Mouse (Mus musculus) kidney, adult 18-20 months (tissue): ENCODE data around the gene Trak1.
"Not testable (repeated sequence)": the region's sequence is repeated elsewhere in the genome, so short reads cannot be mapped to it uniquely, and the experiment has no call there.

Experiments used
- DNase-seq: peaks from one replicate; pipeline ENCODE4 v3.0.0; 2021

Gene Trak1

GRCm38 (mm10) chr9:121320433-121320832, 23.1 kb downstream of the Trak1 start:
- DNase-seq, result no peak

- no peak for DNase-seq
These were observed 23.8 kb downstream of the Trak1 start for GRCm38 (mm10) chr9:121321118-121321517.

- no peak for DNase-seq
These were observed 24.7 kb downstream of the Trak1 start for GRCm38 (mm10) chr9:121322034-121322433.

- DNase-seq, result not testable (repeated sequence)
These were observed 31.0 kb downstream of the Trak1 start for GRCm38 (mm10) chr9:121328342-121328741.

GRCm38 (mm10) chr9:121329181-121329580, 31.9 kb downstream of the Trak1 start:
- DNase-seq, result no peak

GRCm38 (mm10) chr9:121330065-121330464, 32.8 kb downstream of the Trak1 start:
- no peak for DNase-seq

GRCm38 (mm10) chr9:121331438-121331837, 34.1 kb downstream of the Trak1 start:
- DNase-seq, result no peak

GRCm38 (mm10) chr9:121331878-121332630, 34.8 kb downstream of the Trak1 start:
- peak; percentile 35 for DNase-seq

- no peak for DNase-seq
These were observed 36.3 kb downstream of the Trak1 start for GRCm38 (mm10) chr9:121333559-121333958.

- no peak for DNase-seq
These were observed 37.1 kb downstream of the Trak1 start for GRCm38 (mm10) chr9:121334311-121334851.

- peak; percentile 61 for DNase-seq
These were observed 38.3 kb downstream of the Trak1 start for GRCm38 (mm10) chr9:121335568-121335967.

GRCm38 (mm10) chr9:121336324-121336946, 39.1 kb downstream of the Trak1 start:
- DNase-seq, result no peak

GRCm38 (mm10) chr9:121337216-121337937, 40.1 kb downstream of the Trak1 start:
- no peak for DNase-seq

GRCm38 (mm10) chr9:121337938-121338289, 40.6 kb downstream of the Trak1 start:
- DNase-seq, result no peak

- DNase-seq, result no peak
These were observed 44.5 kb downstream of the Trak1 start for GRCm38 (mm10) chr9:121341832-121342231.

GRCm38 (mm10) chr9:121342510-121343110, 45.3 kb downstream of the Trak1 start:
- DNase-seq, result peak; percentile 71

GRCm38 (mm10) chr9:121343122-121343876, 46.0 kb downstream of the Trak1 start:
- DNase-seq, result peak; percentile 47

- no peak for DNase-seq
These were observed 47.0 kb downstream of the Trak1 start for GRCm38 (mm10) chr9:121344344-121344743.

- peak; percentile 74 for DNase-seq
These were observed 48.3 kb downstream of the Trak1 start for GRCm38 (mm10) chr9:121345427-121346130.

GRCm38 (mm10) chr9:121346635-121347034, 49.3 kb downstream of the Trak1 start:
- no peak for DNase-seq

- peak; percentile 42 for DNase-seq
These were observed 50.7 kb downstream of the Trak1 start for GRCm38 (mm10) chr9:121347981-121348380.

- DNase-seq, result peak; percentile 31
These were observed 51.2 kb downstream of the Trak1 start for GRCm38 (mm10) chr9:121348476-121348875.
